Mouse (Mus musculus) urinary bladder, postnatal 25 days (tissue): ENCODE results near the gene St3gal6.

Source experiments
- DNase-seq: peaks from one replicate; pipeline ENCODE4 v3.0.0; 2022; ENCODE audit warnings: low spot score

Gene St3gal6

DNA sequence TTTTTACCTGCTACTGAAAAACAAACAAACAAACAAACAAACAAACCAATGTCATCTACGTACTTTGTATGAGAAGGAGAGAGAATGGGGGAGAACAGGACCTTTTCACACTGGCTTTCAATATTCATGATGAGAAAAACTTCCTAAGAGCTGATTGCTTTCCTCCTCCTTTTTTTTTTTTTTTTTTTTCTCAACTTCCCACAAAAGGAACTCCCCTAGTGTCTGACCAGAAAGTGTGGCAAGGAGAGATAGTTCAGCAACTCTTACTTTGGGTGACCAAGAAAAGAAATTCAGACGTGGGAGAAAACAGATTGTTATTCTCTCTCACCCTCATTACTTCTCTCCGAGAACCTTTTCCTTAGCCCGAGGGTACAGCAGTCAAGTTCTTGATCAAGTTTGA, 2.9 kb downstream of the St3gal6 start:
- no peak for DNase-seq

DNA sequence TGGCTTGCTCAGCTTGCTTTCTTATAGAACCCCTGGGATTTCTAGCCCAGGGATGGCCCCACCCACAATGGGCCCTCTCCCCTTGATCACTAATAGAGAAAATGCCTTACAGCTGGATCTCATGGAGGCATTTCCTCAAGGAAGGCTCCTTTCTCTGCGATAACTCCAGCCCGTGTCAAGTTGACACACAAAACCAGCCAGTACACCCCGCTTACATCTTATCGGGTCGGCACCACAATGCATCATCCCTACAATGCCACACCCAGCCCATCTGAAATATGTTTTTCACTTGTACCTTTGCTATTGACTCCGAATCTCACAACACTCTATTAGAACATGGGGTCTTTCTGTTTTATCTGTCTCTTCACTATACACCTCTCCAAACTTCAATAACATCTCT, 3.6 kb downstream of the St3gal6 start:
- no peak for DNase-seq

DNA sequence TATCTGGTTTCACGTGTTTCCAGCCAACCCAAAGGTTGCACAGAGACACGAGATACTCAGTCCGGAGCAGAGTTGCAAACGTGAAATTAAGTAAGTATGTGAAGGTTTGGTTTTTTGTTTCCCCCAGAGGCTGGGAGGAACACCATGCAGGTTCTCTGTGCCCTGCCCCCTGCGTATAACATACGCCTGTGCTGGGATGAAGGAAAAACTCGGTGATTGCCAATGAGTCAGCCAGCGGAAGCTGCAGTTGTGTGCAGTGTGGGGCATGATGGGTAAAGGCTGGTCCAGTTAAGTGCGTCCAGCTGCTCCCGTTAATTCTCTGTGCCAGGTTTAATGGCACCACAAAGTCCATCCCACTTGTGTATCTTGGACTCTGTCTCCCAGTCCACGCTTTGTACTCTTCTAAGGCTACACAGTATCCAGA, 4.4 kb downstream of the St3gal6 start:
- DNase-seq: no peak

DNA sequence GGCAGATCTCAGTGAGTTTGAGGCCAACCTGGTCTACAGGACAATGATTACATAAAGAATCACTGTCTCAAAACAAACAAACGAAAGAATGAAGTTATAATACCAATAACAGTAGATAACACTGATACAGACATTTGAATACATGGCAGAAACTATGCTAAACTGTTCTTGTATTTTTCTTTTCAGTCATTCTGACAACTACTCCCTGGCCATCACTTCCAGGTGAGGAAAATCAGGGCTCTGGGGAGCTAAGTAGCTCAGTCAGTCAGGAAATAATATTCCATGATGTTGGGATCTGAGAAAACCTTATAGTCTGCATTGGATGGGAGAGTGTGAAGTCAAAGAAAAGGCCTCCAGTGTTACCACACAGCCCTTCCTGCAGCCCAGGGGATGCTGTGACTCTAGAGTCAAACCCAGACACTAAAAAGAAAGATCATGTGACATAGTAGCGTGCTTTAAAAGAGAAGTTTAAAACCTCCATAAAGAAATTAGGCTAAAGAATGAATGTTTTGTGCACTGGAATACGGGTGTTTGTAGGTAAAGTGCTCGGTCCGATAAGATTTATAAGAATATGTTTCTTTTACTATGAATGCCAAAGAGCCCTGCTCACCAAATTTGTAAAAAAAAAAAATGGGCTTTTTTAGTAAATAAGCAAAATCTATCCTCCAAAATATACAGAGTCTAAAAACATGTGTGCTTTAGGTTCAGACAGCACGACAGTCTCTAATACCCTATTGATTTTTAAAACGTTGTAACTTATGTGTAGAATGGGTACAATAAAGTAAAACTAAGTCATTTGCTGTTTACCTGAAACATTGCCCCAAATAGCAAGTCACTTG, 6.9 kb downstream of the St3gal6 start:
- no peak for DNase-seq

DNA sequence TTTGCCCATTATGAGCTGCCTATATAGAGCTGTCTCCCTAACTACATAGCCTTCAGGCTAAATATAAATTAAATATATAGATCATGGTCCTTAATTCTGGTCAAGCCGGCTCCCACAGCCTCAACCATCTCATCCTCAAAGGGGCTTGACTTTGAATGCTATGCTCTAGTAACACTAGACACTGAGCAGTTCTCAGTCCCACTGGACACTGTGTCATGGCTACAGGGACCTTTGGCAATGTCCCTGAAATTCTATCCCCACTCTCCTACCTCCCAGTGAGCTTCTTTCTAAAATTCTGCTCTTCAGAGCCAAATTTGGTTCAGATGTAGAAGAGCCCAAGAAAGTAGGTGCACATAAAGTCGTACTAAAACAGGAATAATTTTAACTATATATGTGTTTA, 7.9 kb downstream of the St3gal6 start:
- DNase-seq: no peak

DNA sequence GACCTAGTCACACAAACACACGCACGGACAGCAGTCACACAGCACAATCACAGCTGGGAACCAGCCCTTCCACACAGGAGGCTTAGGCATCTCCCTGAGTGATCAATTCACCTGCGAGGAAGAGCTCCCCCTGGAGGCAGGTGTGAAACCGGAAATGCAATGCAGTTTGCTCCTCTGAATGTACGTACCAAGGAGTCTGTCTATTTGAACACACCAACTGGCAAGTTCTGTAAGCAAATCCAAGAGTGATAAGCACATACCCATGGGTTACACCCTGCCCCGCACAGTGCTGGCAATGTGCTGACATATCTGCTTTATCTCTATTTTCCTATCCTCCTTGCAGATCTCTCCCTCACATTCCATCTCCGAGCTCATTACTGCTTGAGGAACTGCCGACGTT, 9.5 kb downstream of the St3gal6 start:
- peak; percentile 31 for DNase-seq

DNA sequence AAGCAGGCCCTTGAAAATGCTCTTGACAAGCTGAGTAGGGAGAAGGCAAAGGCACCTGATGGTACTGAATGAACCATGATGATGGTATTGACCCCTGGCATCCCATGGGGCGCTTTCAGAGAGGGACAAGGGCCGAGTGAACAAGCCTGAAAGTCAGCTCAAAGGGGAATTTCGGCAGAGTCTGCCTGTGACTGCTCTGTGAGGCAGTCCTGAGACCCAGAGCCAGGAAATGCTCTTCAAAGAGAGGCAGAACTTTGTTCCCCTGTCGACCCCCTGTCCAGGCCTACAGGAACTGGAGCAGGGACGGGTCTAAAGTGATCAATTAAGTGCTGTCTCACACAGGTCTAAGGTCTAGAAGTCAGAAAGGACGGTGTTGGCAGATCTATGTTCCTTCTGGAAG, 10.3 kb downstream of the St3gal6 start:
- no peak for DNase-seq

DNA sequence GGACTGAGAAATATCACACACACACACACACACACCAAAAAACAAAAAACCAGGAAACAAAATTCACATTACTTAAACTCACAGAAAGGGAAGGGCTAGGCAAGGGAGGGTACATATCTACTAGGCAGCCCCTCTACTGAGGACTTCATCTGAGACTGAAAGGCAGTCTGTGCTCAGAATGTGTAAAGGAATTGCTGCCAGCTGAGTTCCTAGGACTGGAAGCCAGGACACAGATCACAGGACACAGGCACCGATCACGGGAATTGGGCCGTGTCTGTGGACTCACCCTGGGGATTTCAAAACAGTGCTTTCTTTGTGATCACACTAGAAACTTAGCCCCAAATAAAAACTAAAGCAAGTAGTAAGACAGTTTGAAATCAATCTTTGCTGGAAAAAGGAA, 11.2 kb downstream of the St3gal6 start:
- DNase-seq: no peak

DNA sequence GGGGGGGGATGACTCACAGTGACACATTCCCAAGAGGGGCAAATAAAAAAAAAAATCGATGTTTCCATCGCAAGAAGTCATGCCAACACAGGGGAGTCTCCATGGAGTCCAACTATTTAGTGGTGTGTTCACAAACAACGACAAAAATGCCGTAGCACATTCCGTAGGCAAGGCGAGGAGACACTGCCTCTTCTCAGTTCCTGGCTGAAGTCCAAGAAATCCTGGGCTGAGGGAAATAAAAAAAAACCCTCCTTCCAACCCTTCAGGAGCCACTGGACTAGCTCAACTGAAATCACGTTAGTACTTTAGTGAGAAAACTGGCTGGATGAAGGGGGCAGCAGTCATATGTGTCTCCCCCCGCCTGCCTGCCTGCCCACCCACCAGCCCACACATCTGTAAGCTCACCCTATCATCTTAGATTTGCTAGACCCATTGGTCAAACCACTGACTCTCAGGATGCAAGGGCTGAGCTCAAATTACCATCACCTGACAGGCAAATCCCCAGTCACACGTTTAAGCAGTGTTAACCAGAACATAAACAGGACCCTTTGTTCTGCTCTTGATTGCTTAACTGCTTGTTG, 11.8 kb downstream of the St3gal6 start:
- no peak for DNase-seq

DNA sequence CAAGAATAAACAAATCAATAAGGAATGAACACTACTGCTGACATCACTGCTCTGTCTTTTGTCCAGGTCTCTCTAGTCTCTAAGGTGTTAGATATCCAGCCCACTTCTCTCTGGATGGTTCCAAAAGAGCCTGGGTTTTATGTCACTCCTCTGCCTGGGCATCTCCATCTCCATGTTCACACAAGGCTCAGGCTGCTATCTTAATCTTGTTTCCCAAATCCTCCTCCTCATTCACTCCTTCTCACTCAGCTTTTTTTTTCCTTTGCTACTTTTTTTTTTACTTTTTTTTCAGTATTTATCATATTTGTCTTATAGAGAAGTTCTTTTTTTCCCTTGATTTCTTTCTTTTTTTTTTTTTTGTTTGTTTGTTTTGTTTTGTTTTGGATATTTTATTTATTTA, 19.1 kb downstream of the St3gal6 start:
- no peak for DNase-seq

DNA sequence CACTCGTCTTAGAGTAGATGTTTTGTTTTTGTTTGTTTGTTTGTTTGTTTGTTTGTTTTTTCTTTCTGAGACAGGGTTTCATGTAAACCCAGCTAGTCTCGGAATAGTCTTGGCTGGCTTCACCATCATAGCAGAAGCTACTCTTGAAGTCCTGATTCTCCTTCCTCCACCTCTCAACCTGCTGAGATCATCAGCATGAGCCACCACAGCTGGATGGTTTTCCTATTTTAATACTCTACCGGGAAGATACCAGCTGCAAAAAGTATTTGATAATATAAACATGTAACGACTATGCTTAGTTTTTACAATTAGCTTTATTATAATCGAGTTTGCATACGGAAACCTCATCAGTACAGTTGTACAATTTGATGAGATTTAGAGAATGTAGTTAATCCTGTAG, 21.5 kb downstream of the St3gal6 start:
- DNase-seq: no peak

DNA sequence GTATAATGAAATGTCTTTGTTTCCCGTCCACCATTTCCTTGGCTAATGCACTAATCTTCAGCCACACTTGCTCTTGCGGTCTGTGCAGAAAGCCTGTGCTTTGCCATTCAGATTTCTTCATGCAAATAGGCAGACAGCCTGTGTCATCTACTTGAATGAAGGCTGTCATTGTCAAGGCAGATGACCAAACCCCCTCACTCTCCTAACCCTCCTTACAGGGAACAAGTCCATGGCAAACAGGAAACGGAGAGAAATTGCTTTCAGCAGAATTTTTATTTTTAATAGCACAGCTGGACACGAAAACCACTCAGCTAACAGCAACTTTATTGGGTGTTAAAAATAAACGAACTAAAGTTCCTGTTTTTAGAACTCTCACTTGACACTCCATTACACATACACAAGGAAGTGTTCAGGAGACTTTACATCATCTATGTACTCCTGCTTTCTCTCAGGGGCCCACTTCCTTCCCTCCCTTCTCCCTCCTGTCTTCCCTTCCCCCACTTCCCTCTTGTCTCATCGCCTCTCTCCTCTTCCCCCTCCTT, 22.2 kb downstream of the St3gal6 start:
- no peak for DNase-seq

DNA sequence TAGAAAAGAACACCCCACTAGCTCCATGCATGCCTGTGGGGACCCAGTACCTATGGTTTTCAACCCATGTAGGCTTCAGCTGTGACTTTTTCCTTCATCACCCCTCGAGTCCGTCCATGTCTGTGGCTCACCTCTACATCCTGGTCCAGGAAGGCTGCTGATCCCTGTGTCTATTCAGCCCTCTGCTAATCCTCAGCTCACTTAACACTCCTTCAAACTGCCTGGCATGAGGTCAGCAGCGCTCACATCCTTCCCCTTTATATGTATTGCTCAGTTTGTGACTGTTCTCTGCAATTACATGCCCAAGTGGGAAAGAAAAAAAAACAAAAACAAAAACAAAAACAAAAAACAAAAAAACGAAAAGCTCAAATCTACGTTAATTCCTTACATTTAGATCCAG, 24.4 kb downstream of the St3gal6 start:
- DNase-seq: no peak

DNA sequence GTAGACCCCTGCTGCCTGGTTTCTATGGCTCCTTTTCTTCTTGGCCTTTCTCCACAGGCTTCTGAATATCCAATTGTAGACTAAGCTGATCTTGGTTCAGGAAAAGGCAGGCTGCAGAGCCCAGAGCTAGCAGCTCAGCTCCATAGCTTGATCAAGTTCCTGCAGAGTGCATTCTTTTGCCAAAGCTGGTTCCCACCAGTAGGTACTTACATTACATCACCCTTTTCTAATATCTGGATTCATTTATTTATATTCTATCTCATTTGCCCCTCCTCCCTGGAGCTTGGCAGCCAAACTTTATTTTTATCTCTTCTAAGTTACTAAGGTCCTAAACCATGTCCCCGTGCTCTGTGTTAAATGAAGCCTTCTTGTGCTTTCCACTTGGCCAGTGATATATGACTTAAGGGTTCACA, 24.9 kb downstream of the St3gal6 start:
- DNase-seq: no peak

DNA sequence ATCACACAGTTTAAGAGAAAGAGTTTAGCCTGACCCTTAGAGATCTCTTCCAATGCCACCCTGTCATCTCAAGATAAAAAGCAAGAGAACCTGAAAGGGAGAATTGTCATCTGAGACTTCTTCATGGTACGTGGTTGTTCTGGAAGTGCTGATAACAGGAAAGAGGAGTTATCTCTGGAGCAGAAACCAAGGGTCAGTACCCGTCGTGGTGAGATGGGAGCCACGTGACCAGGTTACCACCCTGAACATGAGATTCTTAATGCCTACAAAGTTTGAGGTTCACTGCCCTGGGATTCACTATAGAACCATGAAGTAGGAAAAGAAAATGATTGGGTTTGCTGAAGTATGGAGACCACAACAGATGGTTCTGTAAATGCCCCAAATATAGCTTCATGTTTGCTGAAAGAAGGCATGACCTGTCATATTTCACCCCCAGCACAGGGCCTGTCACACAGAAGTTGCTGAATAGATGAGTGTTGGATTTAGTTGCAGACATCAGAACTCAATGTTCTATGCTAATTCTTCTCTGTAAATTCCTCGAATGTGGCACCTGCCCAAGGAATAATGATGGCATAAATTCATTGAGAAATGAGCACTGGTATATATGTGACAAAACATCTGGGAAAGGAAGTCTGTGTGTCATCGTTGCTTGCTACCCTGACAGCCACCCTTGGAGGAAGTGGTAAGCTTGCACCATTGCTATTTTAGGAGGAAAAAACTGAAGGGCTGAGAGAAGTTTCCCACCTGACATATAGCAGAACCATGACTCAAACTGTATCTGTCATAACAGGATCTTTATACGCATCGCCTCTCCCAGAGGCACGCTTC, 25.9 kb downstream of the St3gal6 start:
- no peak for DNase-seq

DNA sequence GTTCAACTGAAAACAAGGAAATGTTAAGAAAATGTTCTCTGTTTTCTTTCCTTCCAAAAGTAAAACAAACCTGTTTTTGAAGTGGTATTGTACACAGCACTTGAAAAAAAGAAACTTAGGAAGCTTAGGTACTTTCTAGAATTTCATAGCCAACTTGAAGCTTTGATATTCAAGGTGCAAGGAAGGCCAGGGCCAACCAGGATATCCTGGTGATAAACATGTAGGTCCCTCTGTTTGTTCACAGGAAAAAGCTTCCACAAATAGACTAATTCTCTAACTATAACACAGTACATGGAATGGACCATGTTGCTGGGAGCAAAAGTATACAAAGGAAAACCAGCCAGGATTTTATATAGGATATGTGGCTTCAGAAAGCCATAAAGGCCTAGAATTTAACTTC, 27.3 kb downstream of the St3gal6 start:
- no peak for DNase-seq

DNA sequence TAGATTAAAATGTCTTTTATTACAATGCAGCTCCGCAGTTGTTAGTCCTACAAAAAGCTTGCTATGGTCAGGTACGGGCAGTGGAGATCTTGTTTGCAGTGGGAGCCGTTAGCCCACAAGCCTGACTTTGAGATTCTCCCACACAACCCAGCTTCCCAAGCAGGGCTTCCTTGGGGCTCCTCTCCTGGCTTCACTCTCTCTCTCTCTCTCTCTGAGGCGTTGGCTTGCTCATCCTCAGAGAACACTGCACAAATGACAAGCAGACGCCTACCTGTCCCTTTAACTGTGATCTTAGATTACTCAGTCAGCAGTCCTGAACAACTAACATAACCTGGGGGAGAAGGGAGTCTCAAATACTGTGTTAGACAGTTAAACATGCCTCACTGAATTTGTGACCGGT, 36.2 kb downstream of the St3gal6 start:
- DNase-seq: no peak

DNA sequence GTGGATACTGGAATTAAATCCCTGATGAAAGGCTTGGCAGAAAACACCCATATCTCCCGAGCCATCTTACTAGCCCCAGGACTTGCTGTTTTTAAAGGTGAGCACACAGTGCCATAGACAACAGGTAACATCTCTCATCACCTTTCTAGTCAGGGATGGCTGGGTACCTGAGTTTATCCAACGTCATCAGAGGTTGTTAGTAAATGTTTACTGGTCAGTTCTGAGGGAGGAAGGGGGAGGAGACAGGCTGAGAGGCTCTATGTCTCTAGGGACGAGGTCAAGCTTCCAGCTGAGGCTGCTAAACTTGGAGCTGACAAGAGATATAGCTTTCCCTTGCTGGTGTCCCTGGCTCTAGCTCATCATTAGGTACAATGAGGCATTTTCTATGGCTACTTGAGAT, 41.7 kb downstream of the St3gal6 start:
- no peak for DNase-seq

DNA sequence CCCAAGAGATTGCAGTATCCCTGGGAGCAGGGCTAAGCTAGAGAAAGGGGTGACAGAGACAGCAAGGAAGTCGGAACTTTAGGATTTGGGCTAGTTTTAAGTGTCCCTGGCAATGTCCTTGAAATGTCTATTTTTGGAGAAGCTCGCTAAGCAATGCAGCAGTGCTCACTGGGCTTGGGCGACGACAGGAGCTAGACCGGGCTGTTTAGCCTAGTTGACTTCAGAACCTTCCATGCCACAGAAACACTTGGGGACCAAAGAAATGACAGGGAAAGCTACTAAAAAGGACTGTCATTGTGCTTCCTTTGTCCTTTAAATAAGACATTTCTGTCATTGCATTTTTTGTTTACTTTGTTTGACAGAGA, 42.2 kb downstream of the St3gal6 start:
- DNase-seq: no peak

DNA sequence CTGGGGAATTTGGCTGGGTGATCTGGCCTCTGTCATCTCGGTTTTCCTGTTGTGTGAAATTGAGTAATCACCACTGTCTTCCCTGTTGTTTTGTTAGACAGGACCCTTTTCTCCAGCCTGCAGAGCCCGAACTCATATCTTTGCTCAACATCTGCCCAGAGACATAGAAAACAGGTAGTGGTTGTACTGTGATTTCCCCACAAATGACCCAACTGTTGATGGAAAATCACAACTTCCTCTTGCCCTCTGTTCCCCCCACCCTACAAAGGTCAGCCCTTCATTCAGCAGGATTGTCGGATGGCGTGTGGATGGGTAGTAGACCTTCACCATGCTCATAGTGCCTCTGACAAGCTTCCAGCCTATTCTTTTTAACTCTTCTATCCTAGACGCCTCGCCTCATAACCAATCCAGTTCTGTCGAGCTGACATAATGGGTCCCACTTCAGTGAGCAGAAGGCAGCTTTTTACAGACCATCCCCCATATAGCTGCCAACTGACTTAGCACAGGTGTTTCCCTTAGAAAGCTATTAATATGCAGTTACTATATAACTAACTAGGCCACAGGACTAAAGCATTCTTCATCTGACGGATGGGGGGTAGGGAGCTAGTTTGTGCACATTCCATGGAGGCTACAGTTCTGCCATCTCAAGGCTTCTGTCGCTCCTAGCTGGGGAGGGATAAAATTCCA, 42.7 kb downstream of the St3gal6 start:
- DNase-seq: no peak

DNA sequence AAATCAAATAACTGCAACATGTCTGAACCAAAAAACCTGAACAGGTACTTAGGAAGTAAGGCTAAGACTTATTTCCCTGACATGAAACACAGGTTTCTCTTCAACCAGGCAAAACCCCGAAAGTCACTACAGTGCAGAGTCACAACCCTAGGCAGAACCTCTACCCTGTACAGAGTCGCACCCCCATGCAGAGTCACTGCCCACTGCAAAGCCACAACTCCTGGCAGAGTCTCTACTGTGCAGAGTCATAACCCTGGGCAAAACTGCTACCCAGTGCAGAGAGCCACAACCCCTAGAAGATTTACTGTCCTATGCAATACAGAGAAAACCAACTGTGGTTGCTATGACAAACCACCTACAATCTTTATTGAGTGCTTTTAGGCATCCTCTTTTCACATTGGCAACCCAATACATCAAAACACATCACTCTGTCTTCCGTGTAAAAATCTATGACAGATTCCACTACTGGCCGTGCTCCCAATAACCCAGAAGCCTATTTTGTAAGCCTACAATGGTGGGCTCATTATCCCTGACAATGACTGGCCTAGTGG, 44.1 kb downstream of the St3gal6 start:
- DNase-seq: no peak

DNA sequence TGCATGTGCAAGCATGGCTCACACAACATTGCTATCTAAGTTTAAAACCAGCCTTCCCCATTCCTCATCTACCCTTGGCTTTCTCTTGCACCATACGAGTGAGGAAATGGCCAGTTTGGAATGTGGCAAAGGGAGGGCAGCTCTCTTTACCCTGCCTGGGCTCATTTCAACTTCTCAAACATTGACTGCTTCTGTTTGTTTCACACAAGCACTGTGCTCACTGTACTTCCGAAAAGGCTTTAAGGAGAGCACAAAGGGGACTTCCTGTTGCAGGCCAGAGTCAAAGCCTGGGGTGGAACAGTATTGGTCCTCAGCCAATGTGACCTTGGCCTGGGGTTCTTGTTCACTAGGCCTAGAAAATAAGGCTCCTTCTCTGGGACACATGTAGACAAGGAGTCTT, 47.7 kb downstream of the St3gal6 start:
- no peak for DNase-seq
